Mouse (Mus musculus) neural tube, embryonic 14.5 days (tissue): ENCODE measurements at regions not wholly inside any gene's neighbourhood (a gene's known extent, or its start where the extent isn't known, plus 50 kb on each side); places are given as distances from the start of the nearest gene placed in this dataset.
A peak's percentile ranks its signal among the peaks of the same experiment; 100 is the strongest.

Experiments
- ATAC-seq: fragments of 200-750 bp; cut with Nextera tagmentation; 2 replicates; pipeline ENCODE4 v1.8.0; 2017; ENCODE audit warnings: low read depth, mild to moderate bottlenecking, moderate TSS enrichment, moderate library complexity
- H3K27ac ChIP-seq: fragments of 300-500 bp; sonication (generic); 2 replicates; pipeline ENCODE4 v1.5.1; 2014; ENCODE audit warnings: low read depth, mild to moderate bottlenecking, control low read depth, low read length, moderate library complexity, mixed read lengths
- H3K27me3 ChIP-seq: fragments of 300-500 bp; sonication (generic); 2 replicates; pipeline ENCODE4 v1.6.1; 2014; ENCODE audit warnings: low read length; ENCODE audit not compliant: control insufficient read depth, insufficient read depth
- H3K36me3 ChIP-seq: fragments of 300-500 bp; sonication (generic); 2 replicates; pipeline ENCODE4 v1.6.1; 2014; ENCODE audit warnings: low read length, mixed read lengths; ENCODE audit not compliant: control insufficient read depth, insufficient read depth
- H3K4me1 ChIP-seq: fragments of 300-500 bp; sonication (generic); 2 replicates; pipeline ENCODE4 v1.6.1; 2014; ENCODE audit warnings: low read length; ENCODE audit not compliant: control insufficient read depth, insufficient read depth
- H3K4me2 ChIP-seq: fragments of 300-500 bp; sonication (generic); 2 replicates; pipeline ENCODE4 v1.6.1; 2014; ENCODE audit warnings: mild to moderate bottlenecking, low read depth, low read length, control low read depth
- H3K4me3 ChIP-seq: fragments of 300-500 bp; sonication (generic); 2 replicates; pipeline ENCODE4 v1.5.1; 2014; ENCODE audit warnings: low read depth, low read length, control low read depth, mixed read lengths
- H3K9ac ChIP-seq: fragments of 300-500 bp; sonication (generic); replicated peaks from 2 replicates; pipeline ENCODE4 v1.6.1; 2014; ENCODE audit warnings: low read depth, mild to moderate bottlenecking, control low read depth, low read length, mixed read lengths
- H3K9me3 ChIP-seq: fragments of 300-500 bp; sonication (generic); 2 replicates; pipeline ENCODE4 v1.6.1; 2016; ENCODE audit warnings: low read length; ENCODE audit not compliant: control insufficient read depth
- WGBS: fragments of 180-500 bp; shearing (Covaris S2); extraction: QIAGEN DNeasy Blood & Tissue Kit; methylation state at CpG from one replicate; pipeline ENCODE4 v1.1.7; 2014; 5-methylcytosine and 5-hydroxymethylcytosine counted together

GRCm38 (mm10) chr10:14211926-14212325 is 246.1 kb downstream of the Hivep2 start:
- WGBS = 61% methylated on average over 6 of the region's 6 CpGs
- no peaks in the 10 kb centered on the region for H3K9me3 ChIP-seq
- no peaks in the 10 kb centered on the region for H3K36me3 ChIP-seq
- H3K4me3 ChIP-seq = no peak overlapping the region
- no peak overlapping the region for H3K4me2 ChIP-seq
- no peaks in the 10 kb centered on the region for H3K4me1 ChIP-seq
- no peak overlapping the region for H3K9ac ChIP-seq
- H3K27ac ChIP-seq = no peak overlapping the region
- H3K27me3 ChIP-seq = no peaks in the 10 kb centered on the region
- ATAC-seq = no peak

GRCm38 (mm10) chr10:14211481-14211880 is 245.6 kb downstream of the Hivep2 start:
- no peak overlapping the region for H3K27ac ChIP-seq
- H3K4me3 ChIP-seq = no peak overlapping the region
- H3K36me3 ChIP-seq = no peaks in the 10 kb centered on the region
- H3K4me1 ChIP-seq = no peaks in the 10 kb centered on the region
- H3K4me2 ChIP-seq = no peak overlapping the region
- ATAC-seq = no peak
- no peaks in the 10 kb centered on the region for H3K27me3 ChIP-seq
- H3K9ac ChIP-seq = no peak overlapping the region
- WGBS = 71% methylated on average over 6 of the region's 6 CpGs
- H3K9me3 ChIP-seq = no peaks in the 10 kb centered on the region

- ATAC-seq = no peak
These were observed 244.6 kb downstream of the Hivep2 start for GRCm38 (mm10) chr10:14210445-14210844.

GRCm38 (mm10) chr10:14210045-14210444 is 244.2 kb downstream of the Hivep2 start:
- H3K36me3 ChIP-seq = no peaks in the 10 kb centered on the region
- WGBS = 85% methylated on average over 6 of the region's 6 CpGs
- H3K27ac ChIP-seq = no peak overlapping the region
- 0 out of 2 replicates have a peak, but pooled peaks have one; percentile 14 for ATAC-seq
- no peaks in the 10 kb centered on the region for H3K9me3 ChIP-seq
- no peak overlapping the region for H3K4me2 ChIP-seq
- no peak overlapping the region for H3K9ac ChIP-seq
- no peaks in the 10 kb centered on the region for H3K4me1 ChIP-seq
- H3K4me3 ChIP-seq = no peak overlapping the region
- no peaks in the 10 kb centered on the region for H3K27me3 ChIP-seq

More at GRCm38 (mm10) chr10:14210445-14210844, 244.6 kb downstream of the Hivep2 start:
- Histone ChIP-seq H3K4me3 (no peak overlapping the region), H3K4me2 (no peak overlapping the region), H3K9me3 (no peaks in the 10 kb centered on the region), H3K27me3 (no peaks in the 10 kb centered on the region), H3K27ac (no peak overlapping the region), H3K36me3 (no peaks in the 10 kb centered on the region), H3K9ac (no peak overlapping the region), H3K4me1 (no peaks in the 10 kb centered on the region)
- WGBS = 89% methylated on average over 8 of the region's 8 CpGs

GRCm38 (mm10) chr10:14208206-14208605 is 242.3 kb downstream of the Hivep2 start:
- WGBS = 85% methylated on average over 6 of the region's 6 CpGs
- Histone ChIP-seq H3K4me3 (no peak overlapping the region), H3K9me3 (no peaks in the 10 kb centered on the region), H3K27ac (no peak overlapping the region), H3K4me1 (no peaks in the 10 kb centered on the region), H3K9ac (no peak overlapping the region), H3K27me3 (no peaks in the 10 kb centered on the region), H3K4me2 (no peak overlapping the region), H3K36me3 (no peaks in the 10 kb centered on the region)
- ATAC-seq = no peak

- Histone ChIP-seq H3K9me3 (no peaks in the 10 kb centered on the region), H3K27ac (no peak overlapping the region), H3K36me3 (no peaks in the 10 kb centered on the region), H3K4me1 (no peaks in the 10 kb centered on the region), H3K4me2 (no peak overlapping the region), H3K27me3 (no peaks in the 10 kb centered on the region), H3K4me3 (no peak overlapping the region), H3K9ac (no peak overlapping the region)
- 66% methylated on average over 5 of the region's 5 CpGs for WGBS
- no peak; the same call in 1 of the 2 replicates for ATAC-seq
These were observed 241.7 kb downstream of the Hivep2 start for GRCm38 (mm10) chr10:14207616-14208015.

GRCm38 (mm10) chr10:14207051-14207570 is 241.2 kb downstream of the Hivep2 start:
- 80% methylated on average over 5 of the region's 5 CpGs for WGBS
- ATAC-seq = no peak
- no peaks in the 10 kb centered on the region for H3K4me1 ChIP-seq
- H3K9me3 ChIP-seq = no peaks in the 10 kb centered on the region
- no peak overlapping the region for H3K9ac ChIP-seq
- H3K27ac ChIP-seq = no peak overlapping the region
- H3K27me3 ChIP-seq = no peaks in the 10 kb centered on the region
- no peaks in the 10 kb centered on the region for H3K36me3 ChIP-seq
- no peak overlapping the region for H3K4me3 ChIP-seq
- H3K4me2 ChIP-seq = no peak overlapping the region
